Mouse (Mus musculus): ENCODE measurements around the gene Plekhs1. TPM values are rescaled to one million over a fixed set of nuclear protein-coding genes. Genes with fewer than 3 reads are reported as not detected.

Gene Plekhs1
- total RNA-seq (2012; rRNA removed) (0.42 and 0.85 TPM in 2 replicates), polyA plus RNA-seq (2012; ENCODE audit: insufficient read depth in 1 of 2, insufficient read length in 2 of 2, low read depth in 1 of 2, low replicate concordance in 2 of 2, missing spikeins in 1 of 2) (under 1 TPM in 1 of 2 experiments, not detected in 1; 0.84 TPM)

- Histone ChIP-seq H3K4me3 (ENCODE audit: control insufficient read depth in 1 of 2, insufficient read depth in 1 of 2, low read depth in 2 of 2, low read length in 2 of 2) (no peak within 1 kb of the TSS; a peak in 1 of 4 replicates), H3K9me3 (replicated peaks; ENCODE audit: insufficient read depth, low read length) (no peaks in the 10 kb centered on the region), H3K4me1 (ENCODE audit: control insufficient read depth in 1 of 2, insufficient read depth in 2 of 2, low read length in 2 of 2) (peaks cover 53 to 65% of the 10 kb centered on the region in 2 experiments), H3K27me3 (ENCODE audit: control insufficient read depth in 1 of 2, insufficient read depth in 2 of 2, low read length in 2 of 2) (no peaks in the 10 kb centered on the region), H3K36me3 (ENCODE audit: control insufficient read depth in 1 of 2, insufficient read depth in 2 of 2, low read length in 2 of 2) (peaks cover 0 to 55% of the 10 kb centered on the region in 2 experiments; a peak in 2 of 4 replicates), H3K27ac (ENCODE audit: control insufficient read depth, low read depth, low read length) (peak within 1 kb of the TSS; percentile 82), H3K79me2 (ENCODE audit: control insufficient read depth, insufficient read depth, low read length, poor library complexity) (no peaks in the 10 kb centered on the region), H3K9ac (ENCODE audit: control insufficient read depth, low read depth, low read length, poor library complexity, severe bottlenecking) (peak within 1 kb of the TSS; percentile 36)
- DNase-seq (ENCODE audit: low read depth, low spot score): no peak
- TF ChIP-seq CHD1 (IDR thresholded peaks at IDR 0.05; ENCODE audit: low read depth, low read length) (0 out of 2 replicates have a peak, but pooled peaks have one; percentile 37), RCOR1 (IDR thresholded peaks at IDR 0.05; ENCODE audit: low read depth, low read length) (no peak), ZMIZ1 (IDR thresholded peaks at IDR 0.05; ENCODE audit: low read depth, low read length) (no peak), POLR2AphosphoS2 (IDR thresholded peaks at IDR 0.05; ENCODE audit: low read length) (no peak)
These were observed at the start of gene Plekhs1 for GRCm38 (mm10) chr19:56461522-56462101. Gene Plekhs1 (plus strand): TSS chr19:56461640.

GRCm38 (mm10) chr19:56418404-56418803 lies 43.0 kb upstream of the Plekhs1 start:
- no peaks in the 10 kb centered on the region for H3K27me3 ChIP-seq (ENCODE audit: control insufficient read depth in 1 of 2, insufficient read depth in 2 of 2, low read length in 2 of 2)
- H3K9me3 ChIP-seq (replicated peaks; ENCODE audit: insufficient read depth, low read length): no peaks in the 10 kb centered on the region
- no peak overlapping the region for H3K9ac ChIP-seq (ENCODE audit: control insufficient read depth, low read depth, low read length, poor library complexity, severe bottlenecking)
- no peaks in the 10 kb centered on the region for H3K4me1 ChIP-seq (ENCODE audit: control insufficient read depth in 1 of 2, insufficient read depth in 2 of 2, low read length in 2 of 2)
- H3K27ac ChIP-seq (ENCODE audit: control insufficient read depth, low read depth, low read length): no peak overlapping the region
- TF ChIP-seq BHLHE40 (IDR thresholded peaks at IDR 0.05; ENCODE audit: borderline replicate concordance, low read depth, low read length) (no peak), ELF1 (IDR thresholded peaks at IDR 0.05; ENCODE audit: low read depth, low read length) (no peak), CHD1 (IDR thresholded peaks at IDR 0.05; ENCODE audit: low read depth, low read length) (no peak), SIN3A (IDR thresholded peaks at IDR 0.05; ENCODE audit: low read length) (no peak), EP300 (IDR thresholded peaks at IDR 0.05; ENCODE audit: low read depth in 1 of 2, low read length in 2 of 2) (no peak), UBTF (IDR thresholded peaks at IDR 0.05; ENCODE audit: borderline replicate concordance, insufficient read depth, low read depth, low read length) (no peak), ZNF384 (IDR thresholded peaks at IDR 0.05; ENCODE audit: low read depth, low read length) (no peak), NRF1 (IDR thresholded peaks at IDR 0.05; ENCODE audit: insufficient read depth, low read depth, low read length, poor library complexity, severe bottlenecking) (no peak), RCOR1 (IDR thresholded peaks at IDR 0.05; ENCODE audit: low read depth, low read length) (no peak), TBP (IDR thresholded peaks at IDR 0.05; ENCODE audit: low read depth, low read length) (no peak), CTCF (IDR thresholded peaks at IDR 0.05 in 2 of 3, conservative IDR thresholded peaks at IDR 0.05 in 1 of 3; ENCODE audit: control insufficient read depth in 1 of 3, insufficient read depth in 1 of 3, low read depth in 2 of 3, low read length in 3 of 3, poor library complexity in 1 of 3, severe bottlenecking in 1 of 3) (no peak), TAL1 (IDR thresholded peaks at IDR 0.05; ENCODE audit: low read length) (no peak), MYC (IDR thresholded peaks at IDR 0.05; ENCODE audit: low read depth, low read length) (no peak), GATA1 (IDR thresholded peaks at IDR 0.05; ENCODE audit: low read depth, low read length) (no peak), JUND (IDR thresholded peaks at IDR 0.05; ENCODE audit: low read depth, low read length) (no peak)
- H3K4me3 ChIP-seq (ENCODE audit: control insufficient read depth in 1 of 2, insufficient read depth in 1 of 2, low read depth in 2 of 2, low read length in 2 of 2): no peak overlapping the region
- no peaks in the 10 kb centered on the region for H3K79me2 ChIP-seq (ENCODE audit: control insufficient read depth, insufficient read depth, low read length, poor library complexity)
- DNase-seq (ENCODE audit: low read depth, low spot score): no peak
- peaks cover 0 to 5% of the 10 kb centered on the region in 2 experiments; a peak in 2 of 4 replicates for H3K36me3 ChIP-seq (ENCODE audit: control insufficient read depth in 1 of 2, insufficient read depth in 2 of 2, low read length in 2 of 2)
